ENCODE assay signal across 8 mouse cellular contexts in genomic region chr7:16052684-16053083, GRCm38 (mm10). TPM values are rescaled to one million over a fixed set of nuclear protein-coding genes. Genes with fewer than 3 reads are reported as not detected.
A peak's percentile ranks its signal among the peaks of the same experiment; 100 is the strongest.
DNase-seq lines count a peak whose midpoint lies in the region; ATAC-seq and TF ChIP-seq lines count a peak whose summit lies in the region.

No protein-coding gene starts in this region.

- H3K4me1 ChIP-seq in MEL (ENCODE audit: control insufficient read depth in 1 of 2, insufficient read depth in 2 of 2, low read length in 2 of 2) = peaks cover 2 to 23% of the 10 kb centered on the region in 2 experiments; a peak in 2 of 4 replicates
- peaks cover 25% of the 10 kb centered on the region for H3K4me1 ChIP-seq in forebrain, embryonic 16.5 days (replicated peaks; ENCODE audit: control insufficient read depth, insufficient read depth, low read length)
- H3K4me1 ChIP-seq in lung, adult 2 months (ENCODE audit: control insufficient read depth, insufficient read depth, low read length) = peaks cover 3% of the 10 kb centered on the region; the same call in 1 of the 2 replicates
- H3K4me1 ChIP-seq in neural tube, embryonic 15.5 days = peaks cover 34% of the 10 kb centered on the region

- peak overlapping the region; percentile 69 to 80 for H3K4me3 ChIP-seq in MEL (ENCODE audit: control insufficient read depth in 1 of 2, insufficient read depth in 1 of 2, low read depth in 2 of 2, low read length in 2 of 2)
- H3K4me3 ChIP-seq in forebrain, embryonic 16.5 days (replicated peaks; ENCODE audit: low read length) = peak overlapping the region; percentile 53
- H3K4me3 ChIP-seq in layer of hippocampus, adult 2 months = peak overlapping the region; percentile 58
- peak overlapping the region; percentile 77 for H3K4me3 ChIP-seq in lung, adult 2 months (replicated peaks; ENCODE audit: extremely low read depth, low read depth, low read length)
- peak overlapping the region; percentile 51 for H3K4me3 ChIP-seq in neural tube, embryonic 15.5 days (replicated peaks)

- peaks cover 23% of the 10 kb centered on the region for H3K79me2 ChIP-seq in MEL (ENCODE audit: control insufficient read depth, insufficient read depth, low read length, poor library complexity)

- peak overlapping the region; percentile 66 for H3K4me2 ChIP-seq in forebrain, embryonic 16.5 days (ENCODE audit: low read length)
- peak overlapping the region; percentile 72 for H3K4me2 ChIP-seq in neural tube, embryonic 15.5 days

- peak; percentile 99 for DNase-seq in MEL (ENCODE audit: low read depth, low spot score)
- DNase-seq in cerebellum, adult 18-20 months = peak; percentile 87
- peak; percentile 95 for DNase-seq in heart, postnatal 36 days
- peak; percentile 91 to 93 for DNase-seq in layer of hippocampus, adult 2 months (ENCODE audit: low spot score in 2 of 2)
- DNase-seq in lung, adult 2 months = peak; percentile 94
- peak; percentile 98 for DNase-seq in testis, postnatal 10 days (ENCODE audit: low spot score)

- no peak for TF ChIP-seq CTCF in MEL (IDR thresholded peaks at IDR 0.05 in 2 of 3, conservative IDR thresholded peaks at IDR 0.05 in 1 of 3; ENCODE audit: control insufficient read depth in 1 of 3, insufficient read depth in 1 of 3, low read depth in 2 of 3, low read length in 3 of 3, poor library complexity in 1 of 3, severe bottlenecking in 1 of 3)
- no peak for TF ChIP-seq CTCF in layer of hippocampus, adult 2 months (conservative IDR thresholded peaks at IDR 0.05)
- no peak for TF ChIP-seq CTCF in lung, adult 2 months (IDR thresholded peaks at IDR 0.05; ENCODE audit: insufficient read depth, low read length)

- intact Hi-C loops in heart, postnatal 36 days (cut with DNase I) = loop anchor here (1.0 to 5.0 kb wide), 2 partner anchors 69 to 130 kb away; partner anchors contain the start of gene Selenow

- peaks cover 0 to 19% of the 10 kb centered on the region in 2 experiments; a peak in 2 of 4 replicates for H3K36me3 ChIP-seq in MEL (ENCODE audit: control insufficient read depth in 1 of 2, insufficient read depth in 2 of 2, low read length in 2 of 2)
- no peaks in the 10 kb centered on the region for H3K36me3 ChIP-seq in forebrain, embryonic 16.5 days (ENCODE audit: control insufficient read depth, insufficient read depth)
- H3K36me3 ChIP-seq in neural tube, embryonic 15.5 days = no peaks in the 10 kb centered on the region

- no peak for TF ChIP-seq EP300 in MEL (IDR thresholded peaks at IDR 0.05; ENCODE audit: low read depth in 1 of 2, low read length in 2 of 2)

- peak; percentile 83 for ATAC-seq in forebrain, embryonic 16.5 days
- peak; percentile 85 for ATAC-seq in neural tube, embryonic 15.5 days (ENCODE audit: low FRiP score)

- TF ChIP-seq POLR2A in MEL (IDR thresholded peaks at IDR 0.05; ENCODE audit: control insufficient read depth in 1 of 2, insufficient read depth in 1 of 2, low read depth in 1 of 2, low read length in 2 of 2, poor library complexity in 1 of 2) = peak; percentile 51 to 74; a peak in 3 of 4 replicates
- TF ChIP-seq POLR2A in lung, adult 2 months (IDR thresholded peaks at IDR 0.05; ENCODE audit: borderline replicate concordance, extremely low read depth, low read depth, low read length) = peak; percentile 81; the same call in 1 of the 2 replicates

- H3K9ac ChIP-seq in MEL (ENCODE audit: control insufficient read depth, low read depth, low read length, poor library complexity, severe bottlenecking) = peak overlapping the region; percentile 93
- H3K9ac ChIP-seq in forebrain, embryonic 16.5 days (replicated peaks; ENCODE audit: low read depth, low read length) = peak overlapping the region; percentile 50
- peak overlapping the region; percentile 48 for H3K9ac ChIP-seq in neural tube, embryonic 15.5 days (replicated peaks)

- H3K27ac ChIP-seq in MEL (ENCODE audit: control insufficient read depth, low read depth, low read length) = peak overlapping the region; percentile 96
- peak overlapping the region; percentile 80 for H3K27ac ChIP-seq in forebrain, embryonic 16.5 days (ENCODE audit: low read length)
- H3K27ac ChIP-seq in layer of hippocampus, adult 2 months = peak overlapping the region; percentile 84
- H3K27ac ChIP-seq in neural tube, embryonic 15.5 days (replicated peaks) = peak overlapping the region; percentile 84

- H3K9me3 ChIP-seq in MEL (replicated peaks; ENCODE audit: insufficient read depth, low read length) = no peaks in the 10 kb centered on the region
- no peaks in the 10 kb centered on the region for H3K9me3 ChIP-seq in forebrain, embryonic 16.5 days (ENCODE audit: control insufficient read depth, low read length)
- H3K9me3 ChIP-seq in neural tube, embryonic 15.5 days (replicated peaks) = no peaks in the 10 kb centered on the region

- WGBS in forebrain, embryonic 16.5 days = under 1% methylated on average over 24 of the region's 24 CpGs
- under 1% methylated on average over 24 of the region's 24 CpGs for WGBS in lung, adult 2 months
- WGBS in neural tube, embryonic 15.5 days = under 1% methylated on average over 24 of the region's 24 CpGs

- no peak for TF ChIP-seq RAD21 in MEL (IDR thresholded peaks at IDR 0.05; ENCODE audit: low read depth, low read length)

- H3K27me3 ChIP-seq in MEL (ENCODE audit: control insufficient read depth in 1 of 2, insufficient read depth in 2 of 2, low read length in 2 of 2) = no peaks in the 10 kb centered on the region
- H3K27me3 ChIP-seq in forebrain, embryonic 16.5 days (replicated peaks; ENCODE audit: control insufficient read depth, insufficient read depth, low read length) = no peaks in the 10 kb centered on the region
- H3K27me3 ChIP-seq in neural tube, embryonic 15.5 days (replicated peaks) = no peaks in the 10 kb centered on the region

TF ChIP-seq in MEL, 35 proteins besides CTCF, POLR2A, EP300 and RAD21 (continues in another document):
- TF ChIP-seq MYC (IDR thresholded peaks at IDR 0.05; ENCODE audit: low read depth, low read length) = 0 out of 2 replicates have a peak, but pooled peaks have one; percentile 4
- no peak for TF ChIP-seq ELF1 (IDR thresholded peaks at IDR 0.05; ENCODE audit: low read depth, low read length)
- peak; percentile 64; the same call in 1 of the 2 replicates for TF ChIP-seq TCF12 (IDR thresholded peaks at IDR 0.05; ENCODE audit: low read depth, low read length)
- no peak for TF ChIP-seq USF2 (IDR thresholded peaks at IDR 0.05; ENCODE audit: borderline replicate concordance in 1 of 2, insufficient read depth in 1 of 2, low read depth in 1 of 2, low read length in 2 of 2)
- no peak for TF ChIP-seq TAL1 (IDR thresholded peaks at IDR 0.05; ENCODE audit: low read length)
- TF ChIP-seq HCFC1 (IDR thresholded peaks at IDR 0.05; ENCODE audit: low read depth, low read length) = peak; percentile 76
- no peak for TF ChIP-seq E2F4 (IDR thresholded peaks at IDR 0.05; ENCODE audit: borderline replicate concordance, low read depth, low read length)
- TF ChIP-seq NRF1 (IDR thresholded peaks at IDR 0.05; ENCODE audit: insufficient read depth, low read depth, low read length, poor library complexity, severe bottlenecking) = no peak
- no peak for TF ChIP-seq MXI1 (IDR thresholded peaks at IDR 0.05; ENCODE audit: low read depth, low read length)
- peak; percentile 44 for TF ChIP-seq SIN3A (IDR thresholded peaks at IDR 0.05; ENCODE audit: low read length)
- no peak for TF ChIP-seq RCOR1 (IDR thresholded peaks at IDR 0.05; ENCODE audit: low read depth, low read length)
- TF ChIP-seq KAT2A (conservative IDR thresholded peaks at IDR 0.05; ENCODE audit: low read depth, low read length) = 0 out of 2 replicates have a peak, but pooled peaks have one; percentile 33
- no peak for TF ChIP-seq MAFK (IDR thresholded peaks at IDR 0.05; ENCODE audit: borderline replicate concordance, low read depth, low read length)
- no peak for TF ChIP-seq ETS1 (IDR thresholded peaks at IDR 0.05; ENCODE audit: low read depth, low read length)
- TF ChIP-seq GABPA (IDR thresholded peaks at IDR 0.05; ENCODE audit: low read depth, low read length) = no peak
- TF ChIP-seq USF1 (IDR thresholded peaks at IDR 0.05; ENCODE audit: low read depth, low read length) = peak; percentile 72
- no peak for TF ChIP-seq ZC3H11A (IDR thresholded peaks at IDR 0.05; ENCODE audit: low read depth, low read length)
- TF ChIP-seq ZNF384 (IDR thresholded peaks at IDR 0.05; ENCODE audit: low read depth, low read length) = peak; percentile 93
- TF ChIP-seq ZMIZ1 (IDR thresholded peaks at IDR 0.05; ENCODE audit: low read depth, low read length) = no peak
- TF ChIP-seq MAZ (IDR thresholded peaks at IDR 0.05; ENCODE audit: low read depth, low read length) = peak; percentile 67

RNA-seq across cellular contexts. Expression of gene Bicra, which starts 5.0 kb away (rescaled TPM):
- 0.81 and 1.5 TPM in 2 replicates for total RNA-seq in MEL (2012; rRNA removed)
- 10 to 100 TPM in 1 of 2 experiments, not detected in 1; 14.1 TPM for polyA plus RNA-seq in MEL (2012; ENCODE audit: insufficient read depth in 1 of 2, insufficient read length in 2 of 2, low read depth in 1 of 2, low replicate concordance in 2 of 2, missing spikeins in 1 of 2)
- 9.0 and 11.2 TPM in 2 replicates for polyA plus RNA-seq in forebrain, embryonic 16.5 days (2015; fragmentation: Nextera tagmentation; extraction: Ambion mirVana)
- total RNA-seq in heart, postnatal 36 days (2021) = 1 to 10 TPM; 8.1 to 8.2 TPM
- 10 to 100 TPM; 20.8 to 22.8 TPM for total RNA-seq in layer of hippocampus, adult 2 months (2021)
- 19.0 and 21.2 TPM in 2 replicates for polyA plus RNA-seq in lung, adult 2 months (2012; rRNA removed)
- polyA plus RNA-seq in neural tube, embryonic 15.5 days (2015; fragmentation: Nextera tagmentation; extraction: Ambion mirVana) = 6.6 and 7.3 TPM in 2 replicates

RNA-seq across cellular contexts. Expression of gene Zfp541, which starts 8.9 kb away (rescaled TPM):
- not detected in 2 replicates for total RNA-seq in MEL (2012; rRNA removed)
- polyA plus RNA-seq in MEL (2012; ENCODE audit: insufficient read depth in 1 of 2, insufficient read length in 2 of 2, low read depth in 1 of 2, low replicate concordance in 2 of 2, missing spikeins in 1 of 2) = under 1 TPM in 1 of 2 experiments, not detected in 1; 0.01 TPM
- 0.14 TPM in 1 of 2 replicates, not detected in the other for polyA plus RNA-seq in forebrain, embryonic 16.5 days (2015; fragmentation: Nextera tagmentation; extraction: Ambion mirVana)
- not detected for total RNA-seq in heart, postnatal 36 days (2021)
- total RNA-seq in layer of hippocampus, adult 2 months (2021) = 1 to 10 TPM in 1 of 2 experiments, under 1 TPM in 1; 0.59 to 1.1 TPM
- 0.02 and 0.04 TPM in 2 replicates for polyA plus RNA-seq in lung, adult 2 months (2012; rRNA removed)
- 0.15 and 0.17 TPM in 2 replicates for polyA plus RNA-seq in neural tube, embryonic 15.5 days (2015; fragmentation: Nextera tagmentation; extraction: Ambion mirVana)

RNA-seq across cellular contexts. Expression of gene Napa, which starts 45.6 kb away (rescaled TPM):
- total RNA-seq in MEL (2012; rRNA removed) = 52.6 and 56.1 TPM in 2 replicates
- polyA plus RNA-seq in MEL (2012; ENCODE audit: insufficient read depth in 1 of 2, insufficient read length in 2 of 2, low read depth in 1 of 2, low replicate concordance in 2 of 2, missing spikeins in 1 of 2) = 100 to 1,000 TPM in 1 of 2 experiments, not detected in 1; 132 TPM
- 197 and 220 TPM in 2 replicates for polyA plus RNA-seq in forebrain, embryonic 16.5 days (2015; fragmentation: Nextera tagmentation; extraction: Ambion mirVana)
- 10 to 100 TPM; 81.3 to 84.7 TPM for total RNA-seq in heart, postnatal 36 days (2021)
- total RNA-seq in layer of hippocampus, adult 2 months (2021) = 100 to 1,000 TPM; 309 to 325 TPM
- 144 and 157 TPM in 2 replicates for polyA plus RNA-seq in lung, adult 2 months (2012; rRNA removed)
- 236 and 238 TPM in 2 replicates for polyA plus RNA-seq in neural tube, embryonic 15.5 days (2015; fragmentation: Nextera tagmentation; extraction: Ambion mirVana)

Comparison
In these comparisons a context has a peak if more than half of its experiments do, and no peak if none do; other contexts are left out.
1. Peak in every context shown above with its lines: DNase-seq, ATAC-seq, H3K4me3 ChIP-seq and H3K27ac ChIP-seq.